Mouse (Mus musculus) telencephalon, adult 2 months (tissue): ENCODE results near the gene Prmt8.
A peak's percentile ranks its signal among the peaks of the same experiment; 100 is the strongest.

Source experiments
- DNase-seq: peaks from one replicate; pipeline ENCODE4 v3.0.0-alpha.2; 2011; ENCODE audit warnings: low read depth, low spot score

The Prmt8 gene

DNA sequence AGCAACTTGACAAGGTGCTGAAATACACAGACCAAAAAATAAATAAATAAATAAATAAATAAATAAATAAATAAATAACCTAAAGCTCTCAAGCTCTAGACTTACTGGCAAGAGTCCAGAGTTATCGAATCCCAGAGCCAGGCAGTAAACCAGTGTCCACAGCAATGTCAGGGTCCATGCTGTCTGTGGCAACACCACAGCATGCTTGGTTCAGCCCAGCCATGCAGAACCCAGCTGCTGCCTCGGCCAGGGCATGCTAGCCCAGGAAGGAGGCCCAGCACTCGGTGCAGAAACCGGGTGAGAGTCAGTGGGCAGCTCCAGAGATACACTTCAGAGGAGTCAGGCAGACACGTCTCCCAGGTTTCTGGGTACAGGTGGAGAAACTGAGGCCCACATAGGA is 29.4 kb downstream of the Prmt8 start:
- DNase-seq, result no peak

DNA sequence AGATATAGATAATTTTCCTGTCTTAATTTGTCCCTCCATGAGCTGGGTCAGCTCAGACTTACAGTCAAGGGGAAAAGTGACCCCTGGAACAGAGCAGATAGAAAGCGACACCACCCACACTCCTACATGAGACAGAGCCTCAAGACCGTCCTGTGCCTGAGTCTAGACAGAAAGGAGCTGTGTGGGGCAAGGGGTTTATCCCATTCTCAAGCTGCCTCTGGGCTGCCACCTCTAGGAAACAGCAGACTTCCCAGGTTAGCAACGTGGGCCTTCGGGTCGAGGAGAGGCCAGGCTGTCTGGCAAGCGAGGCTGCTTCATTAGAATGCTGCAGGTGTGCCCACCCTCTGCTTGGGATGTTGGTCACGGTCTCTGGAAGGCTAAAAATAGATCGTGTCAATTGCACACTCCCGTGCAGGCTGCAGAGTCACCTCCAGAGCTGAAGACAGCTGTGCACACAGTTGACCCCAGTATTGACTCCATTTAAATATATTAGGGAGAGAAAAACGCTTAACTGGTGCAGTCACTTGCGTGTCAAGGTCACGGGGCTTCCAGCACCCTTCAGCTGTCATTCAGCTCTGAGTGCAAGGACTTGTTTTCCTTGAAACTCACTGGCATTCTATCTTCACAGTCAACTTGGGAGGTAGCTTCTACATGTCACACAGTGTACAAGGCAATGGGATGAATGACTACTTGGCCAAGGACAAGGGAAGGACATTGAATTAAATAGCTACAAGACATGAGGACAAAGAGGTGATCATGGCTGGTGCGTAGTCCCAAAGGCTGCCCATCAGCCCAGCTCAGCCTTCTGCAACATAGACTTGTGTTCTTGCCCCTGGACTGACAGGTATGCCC is 33.9 kb downstream of the Prmt8 start:
- no peak for DNase-seq

DNA sequence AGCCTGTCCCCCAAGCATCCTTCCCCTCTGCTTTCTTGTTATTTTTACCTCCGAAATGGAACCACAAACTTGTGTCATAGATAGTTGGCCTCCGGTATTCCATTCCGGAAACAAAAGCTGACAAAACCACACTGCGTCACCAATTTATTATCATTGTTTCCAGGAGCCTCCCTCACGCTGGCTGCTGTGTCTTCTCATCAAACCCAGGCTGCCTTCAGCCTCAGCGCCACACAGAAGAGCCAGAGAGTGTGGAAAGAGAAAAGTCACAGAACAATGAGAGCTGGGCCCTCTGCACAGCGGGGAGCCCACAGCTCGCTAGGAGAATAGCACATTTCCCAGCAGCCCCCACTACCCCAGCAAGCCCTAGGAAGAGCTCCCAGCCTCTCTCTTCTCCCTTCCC is 46.1 kb downstream of the Prmt8 start:
- DNase-seq, result no peak

GRCm38 (mm10) chr6:127719875-127720274 is 49.4 kb downstream of the Prmt8 start:
- DNase-seq, result peak; percentile 29

GRCm38 (mm10) chr6:127717239-127718137 is 51.8 kb downstream of the Prmt8 start:
- no peak for DNase-seq

- no peak for DNase-seq
Measured at GRCm38 (mm10) chr6:127715428-127715827, 53.8 kb downstream of the Prmt8 start.

GRCm38 (mm10) chr6:127714906-127715305 is 54.4 kb downstream of the Prmt8 start:
- DNase-seq, result no peak

- DNase-seq, result no peak
Measured at GRCm38 (mm10) chr6:127708218-127708628, 61.0 kb downstream of the Prmt8 start.

DNA sequence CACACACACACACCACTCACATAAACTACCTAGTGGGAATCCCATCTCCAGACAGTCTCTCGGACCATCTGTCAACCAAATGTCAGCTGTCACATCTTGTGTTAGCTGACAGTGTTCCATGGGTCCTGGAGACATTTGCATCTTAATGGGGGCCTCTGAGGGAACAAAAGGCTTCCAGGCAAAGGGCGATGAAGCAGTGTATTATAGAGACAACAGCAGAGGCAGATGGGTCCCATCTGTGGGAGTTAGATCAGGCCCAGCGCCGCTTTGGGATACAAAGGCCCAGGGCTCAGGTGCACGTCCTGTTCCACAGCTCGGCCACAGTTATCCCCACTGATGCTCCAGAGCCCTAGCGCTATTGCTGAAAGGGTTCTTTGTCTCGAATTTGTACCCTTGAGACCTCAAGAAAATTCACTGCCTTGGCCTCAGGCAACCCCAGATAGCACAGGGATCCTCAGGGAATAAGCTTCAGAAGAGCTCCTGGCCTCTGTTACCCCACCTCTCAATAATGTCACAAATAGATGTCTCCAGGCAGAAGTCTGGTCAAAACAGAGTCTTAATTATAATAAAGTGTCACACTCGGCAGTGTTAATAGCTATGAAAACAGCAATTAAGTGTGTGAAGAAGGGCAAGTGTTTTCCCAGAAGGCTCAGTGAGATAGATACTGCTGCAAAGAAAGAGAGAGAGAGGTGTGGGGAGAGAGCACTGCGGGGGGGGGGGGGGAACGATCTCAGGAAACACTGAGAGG is 68.1 kb downstream of the Prmt8 start:
- no peak for DNase-seq

DNA sequence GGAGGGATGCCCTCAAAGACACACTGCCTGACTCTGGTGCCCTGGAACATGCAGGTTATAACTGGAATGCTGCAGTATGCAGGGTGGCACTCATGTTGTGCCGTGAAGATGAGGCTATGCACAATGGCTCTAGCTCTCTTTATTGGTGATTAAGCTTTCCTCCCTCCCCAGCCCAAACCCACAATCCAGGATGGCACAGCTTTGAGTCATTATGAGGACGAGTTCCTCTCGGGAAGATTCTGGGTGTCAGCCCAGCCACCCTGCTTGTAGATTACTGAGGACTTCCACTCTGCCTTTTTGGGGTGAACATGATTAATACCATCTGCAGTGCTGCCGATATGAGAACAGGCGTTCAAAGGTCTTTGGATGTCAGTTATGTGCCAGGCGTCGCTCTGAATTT is 75.6 kb downstream of the Prmt8 start:
- no peak for DNase-seq

DNA sequence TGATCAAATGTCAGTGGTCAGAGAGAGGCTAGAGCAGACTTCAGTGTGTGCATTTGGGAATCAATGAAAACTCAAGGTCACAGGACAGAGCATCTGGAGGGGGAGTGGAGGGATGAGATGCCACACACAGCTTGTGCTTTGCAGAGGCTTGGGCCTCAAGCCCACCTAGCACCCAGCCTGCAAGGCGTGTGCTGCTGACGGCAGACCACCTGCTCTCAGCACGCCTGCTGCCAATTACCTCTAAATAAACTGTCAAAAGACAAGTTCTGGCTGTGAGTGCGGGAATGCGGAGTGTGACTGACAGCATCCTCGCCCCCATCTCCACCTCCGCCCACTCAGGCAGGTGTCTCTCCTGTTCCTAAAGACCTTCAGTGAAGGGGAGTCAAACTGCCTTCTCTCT is 77.0 kb downstream of the Prmt8 start:
- DNase-seq, result peak; percentile 49

DNA sequence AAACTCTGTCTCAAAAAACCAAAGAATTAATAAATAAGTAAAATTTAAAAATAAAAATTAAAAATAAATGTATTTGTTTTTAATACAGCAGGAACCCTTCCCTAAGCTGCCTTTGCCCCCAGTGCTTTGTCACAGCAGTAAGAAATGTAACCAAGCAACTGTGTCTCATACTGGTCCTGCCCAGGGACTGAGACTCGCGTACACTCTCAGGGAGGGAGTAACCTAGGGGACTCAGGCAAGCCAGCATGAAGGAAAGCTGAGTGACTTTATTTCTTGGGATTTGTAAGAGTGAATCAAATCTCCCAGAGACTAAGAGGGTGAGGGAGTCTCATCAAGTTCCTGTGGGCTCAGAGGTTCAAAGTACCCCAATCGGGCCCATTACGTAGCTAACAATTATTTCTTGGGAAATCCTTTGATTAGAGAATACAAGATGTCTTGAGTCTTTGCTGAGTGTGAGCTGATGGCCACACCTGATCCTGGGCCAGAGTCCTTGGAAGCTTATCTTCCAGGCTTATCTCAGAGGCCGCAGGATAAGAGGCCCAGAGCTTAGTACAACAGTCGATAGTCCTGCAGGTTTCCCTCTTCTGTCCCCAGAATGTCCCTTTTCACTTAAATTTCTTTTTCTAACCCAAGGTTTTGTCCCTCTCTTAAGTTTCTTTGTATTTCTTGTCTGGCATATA is 82.0 kb downstream of the Prmt8 start:
- no peak for DNase-seq

DNA sequence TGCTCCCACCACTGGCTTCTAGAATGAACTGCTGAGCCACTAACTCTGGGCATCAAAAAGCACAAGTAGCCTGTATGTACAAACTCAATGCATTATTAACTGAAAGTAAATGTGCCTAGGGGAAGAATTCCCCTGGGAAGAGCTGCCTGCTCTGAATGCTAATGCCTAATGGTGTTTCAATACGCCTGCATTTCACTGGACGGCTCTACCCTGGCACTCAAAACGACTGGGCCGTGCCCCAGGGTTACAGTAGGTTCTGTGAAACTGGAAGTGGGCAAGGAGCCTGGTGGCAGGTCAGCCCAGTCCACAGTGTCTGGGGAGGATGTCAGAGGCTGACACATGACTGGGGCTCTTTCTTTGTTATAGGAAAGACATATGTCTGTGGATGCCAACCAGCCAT is 84.3 kb downstream of the Prmt8 start:
- DNase-seq, result no peak

DNA sequence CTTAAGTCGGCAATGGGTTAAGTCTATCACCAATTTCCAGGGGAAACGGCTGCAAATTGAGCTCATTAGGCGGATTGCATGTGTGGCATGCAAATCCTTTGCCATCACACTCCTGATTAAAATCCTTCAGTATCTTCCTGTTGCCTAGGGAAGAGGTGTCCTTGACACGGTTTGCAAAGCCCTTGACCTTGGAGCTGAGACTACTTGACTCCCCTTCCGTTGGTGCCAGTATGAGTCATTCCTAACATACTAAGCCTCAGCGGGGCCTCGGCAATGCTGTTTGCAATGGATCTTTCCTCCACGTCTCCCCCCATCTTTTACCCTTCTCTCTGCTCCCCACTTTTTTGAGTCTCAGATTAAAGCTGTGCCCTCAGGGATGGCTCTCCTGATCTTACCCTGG is 85.7 kb downstream of the Prmt8 start:
- DNase-seq, result no peak

DNA sequence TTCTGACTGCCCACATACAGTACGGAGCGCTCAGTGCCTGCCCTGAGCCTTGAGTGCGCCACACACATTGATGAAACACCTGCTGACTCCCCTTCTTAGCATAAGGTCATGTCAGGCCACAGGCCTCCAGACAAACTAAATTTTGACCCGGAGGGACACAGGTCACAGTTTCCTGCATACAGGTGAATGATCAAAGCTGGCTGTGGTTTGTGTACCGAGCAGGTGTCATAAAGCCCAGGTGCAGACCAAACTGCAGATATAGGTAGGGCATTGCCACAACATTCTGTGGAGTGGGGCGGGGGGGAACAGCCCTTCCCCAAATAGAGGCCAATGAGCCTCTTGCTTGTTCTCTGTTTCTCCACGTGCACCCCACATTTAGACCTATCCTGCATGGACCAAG is 88.5 kb downstream of the Prmt8 start:
- DNase-seq, result no peak

DNA sequence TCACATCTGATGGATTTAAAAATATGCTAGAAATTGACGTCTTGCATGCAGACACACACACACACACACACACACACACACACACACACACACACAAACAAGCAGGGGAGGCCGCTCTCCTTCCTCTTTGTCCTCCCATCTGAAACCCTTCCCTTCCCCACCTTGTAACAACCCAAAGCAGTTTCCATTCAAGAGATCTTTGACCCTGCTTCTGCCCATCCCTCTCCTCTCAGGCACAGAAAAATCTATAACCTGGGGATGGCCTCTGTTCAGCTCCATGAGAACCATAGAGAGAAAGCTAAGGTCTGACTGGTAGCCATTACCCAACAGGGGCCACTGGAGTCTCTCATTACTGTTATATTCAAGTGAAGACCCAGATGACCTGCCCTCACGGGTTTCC is 90.3 kb downstream of the Prmt8 start:
- no peak for DNase-seq

GRCm38 (mm10) chr6:127678320-127678719 is 91.0 kb downstream of the Prmt8 start:
- no peak for DNase-seq

GRCm38 (mm10) chr6:127676866-127677265 is 92.4 kb downstream of the Prmt8 start:
- no peak for DNase-seq

- no peak for DNase-seq
Measured at GRCm38 (mm10) chr6:127672071-127672470, 97.2 kb downstream of the Prmt8 start.

DNA sequence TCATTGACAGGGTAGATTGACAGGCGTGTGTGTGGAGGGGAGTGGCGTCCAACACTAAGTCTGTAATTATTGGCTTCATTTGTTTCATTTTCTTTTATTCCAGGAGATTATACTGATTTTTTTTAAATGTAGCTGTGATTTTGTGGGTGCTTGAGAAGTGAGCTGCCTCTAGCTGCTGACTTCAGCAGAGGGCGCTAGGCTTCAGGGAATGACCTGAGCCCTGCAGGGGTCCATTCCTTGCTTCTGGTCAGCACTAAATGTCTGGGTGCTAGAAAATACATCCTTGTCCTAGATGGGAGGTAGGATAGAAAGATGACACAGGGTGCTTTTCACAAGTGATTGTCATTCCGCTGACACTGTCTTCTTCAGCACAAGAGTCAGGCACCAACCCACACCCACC is 99.2 kb downstream of the Prmt8 start:
- DNase-seq, result no peak

GRCm38 (mm10) chr6:127669313-127669712 is 100.0 kb downstream of the Prmt8 start:
- DNase-seq, result peak; percentile 66
